Mouse (Mus musculus) Patski (cell line): ENCODE measurements around the gene Tecta. TPM values are rescaled to one million over a fixed set of nuclear protein-coding genes. Genes with fewer than 3 reads are reported as not detected.

Source experiments
- ATAC-seq: fragments of 100-300 bp; one replicate; pipeline ENCODE4 v1.8.0; 2021
- CTCF ChIA-PET: fragments of 350-600 bp; sonication (Branson Sonifier 250); formaldehyde crosslinking; loops from one replicate; lab custom pipeline; 2022; ENCODE audit warnings: inconsistent platforms; lab: Charles Lee
- POLR2A ChIA-PET: fragments of 350-600 bp; sonication (Branson Sonifier 250); formaldehyde crosslinking; loops from one replicate; lab custom pipeline; 2022; ENCODE audit warnings: antibody characterized with exemption, inconsistent platforms; lab: Charles Lee
- DNase-seq: peaks from one replicate; pipeline ENCODE4 v3.0.0-alpha.2; 2011; ENCODE audit warnings: low read depth, low spot score
- H3K27me3 ChIP-seq: fragments of 371-371 bp; one replicate; pipeline ENCODE4 v1.5.1; 2021
- CTCF ChIP-seq: fragments of 100-300 bp; IDR thresholded peaks from one replicate; pipeline ENCODE4 v1.5.1; 2021
- in situ Hi-C: fragments of 300-500 bp; cut with MboI; formaldehyde crosslinking; loops from 3 replicates; pipeline ENCODE4 v1.11.1; 2018; ENCODE audit warnings: low pct_unique_long_range_greater_than_20kb, mixed read lengths
- polyA plus RNA-seq: library from polyadenylated mRNA; unstranded; gene quantifications from one replicate; pipeline ENCODE4 v1.2.3, GENCODE M21; 2021

The Tecta gene
- polyA plus RNA-seq, 1 experiment from 2014 or later, result 0.03 TPM

- H3K27me3 ChIP-seq, result no peaks in the 10 kb centered on the region
- POLR2A ChIA-PET, result no interaction called here
- CTCF ChIA-PET, result interaction anchor here (1.4 to 2.7 kb wide), 2 partner anchors 10 to 26 kb away, joined by 3 to 8 read pairs; no protein-coding TSS in a partner anchor
- no peak for ATAC-seq
- DNase-seq, result no peak
- in situ Hi-C loops, result no loop called here
- no peak for TF ChIP-seq CTCF
These were observed 20.0 kb upstream of the Tecta start for GRCm38 (mm10) chr9:42419687-42420086.

GRCm38 (mm10) chr9:42418786-42419185, 19.1 kb upstream of the Tecta start:
- DNase-seq (no peak), ATAC-seq (no peak)
- CTCF ChIA-PET, result interaction anchor here (1.2 to 2.7 kb wide), 3 partner anchors 8 to 27 kb away, joined by 3 to 8 read pairs (median 3); no protein-coding TSS in a partner anchor
- POLR2A ChIA-PET, result no interaction called here
- TF ChIP-seq CTCF, result no peak
- in situ Hi-C loops, result no loop called here
- no peaks in the 10 kb centered on the region for H3K27me3 ChIP-seq

DNA sequence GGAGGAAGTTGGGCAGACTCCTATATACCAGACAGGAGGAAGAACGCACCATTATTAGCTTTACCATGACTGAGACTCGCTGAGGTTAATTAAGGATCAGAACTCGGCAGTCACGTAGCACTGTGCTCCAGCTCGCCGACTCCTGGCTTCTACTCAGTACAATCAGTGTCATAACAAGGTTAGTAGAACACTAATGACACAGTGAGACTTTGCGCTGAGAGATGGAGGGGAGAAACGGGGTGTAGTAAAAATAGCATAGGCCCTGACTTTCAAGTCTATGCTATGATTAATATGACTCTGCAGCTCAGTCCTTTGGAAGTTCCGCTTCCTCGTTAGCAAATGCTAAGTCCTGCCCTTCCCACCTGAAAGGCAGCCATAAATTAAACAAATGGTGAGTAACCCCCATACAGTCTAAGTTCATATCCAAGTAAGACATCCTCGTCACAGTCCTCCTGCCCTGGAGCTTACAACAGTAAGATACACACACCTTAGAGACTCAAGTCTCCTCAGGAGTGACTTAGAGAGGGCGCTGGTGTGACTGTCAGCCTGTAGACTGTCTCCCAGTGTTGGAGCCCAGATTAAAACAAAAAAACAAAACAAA, 17.7 kb upstream of the Tecta start:
- TF ChIP-seq CTCF, result no peak
- POLR2A ChIA-PET, result no interaction called here
- CTCF ChIA-PET, result interaction anchor here (2.7 kb wide), 1 partner anchor 12 kb away, joined by 8 read pairs; no protein-coding TSS in a partner anchor
- ATAC-seq, result no peak
- no peak for DNase-seq
- in situ Hi-C loops, result no loop called here
- H3K27me3 ChIP-seq, result no peaks in the 10 kb centered on the region

- in situ Hi-C loops, result no loop called here
- POLR2A ChIA-PET, result no interaction called here
These were observed 15.5 kb upstream of the Tecta start for GRCm38 (mm10) chr9:42415184-42415583.

GRCm38 (mm10) chr9:42413345-42413744, 13.6 kb upstream of the Tecta start:
- in situ Hi-C loops, result no loop called here
- ChIA-PET CTCF (interaction anchor here (1.5 kb wide), 1 partner anchor 18 kb away, joined by 4 read pairs; no protein-coding TSS in a partner anchor), POLR2A (no interaction called here)
- ATAC-seq (no peak), DNase-seq (no peak)
- no peaks in the 10 kb centered on the region for H3K27me3 ChIP-seq
- no peak for TF ChIP-seq CTCF

More at GRCm38 (mm10) chr9:42415184-42415583, 15.5 kb upstream of the Tecta start:
- no peak for DNase-seq
- no peak for ATAC-seq
- CTCF ChIA-PET, result interaction anchor here (1.0 to 1.2 kb wide), 2 partner anchors 19 to 20 kb away, joined by 3 read pairs; no protein-coding TSS in a partner anchor
- no peaks in the 10 kb centered on the region for H3K27me3 ChIP-seq
- TF ChIP-seq CTCF, result no peak

DNA sequence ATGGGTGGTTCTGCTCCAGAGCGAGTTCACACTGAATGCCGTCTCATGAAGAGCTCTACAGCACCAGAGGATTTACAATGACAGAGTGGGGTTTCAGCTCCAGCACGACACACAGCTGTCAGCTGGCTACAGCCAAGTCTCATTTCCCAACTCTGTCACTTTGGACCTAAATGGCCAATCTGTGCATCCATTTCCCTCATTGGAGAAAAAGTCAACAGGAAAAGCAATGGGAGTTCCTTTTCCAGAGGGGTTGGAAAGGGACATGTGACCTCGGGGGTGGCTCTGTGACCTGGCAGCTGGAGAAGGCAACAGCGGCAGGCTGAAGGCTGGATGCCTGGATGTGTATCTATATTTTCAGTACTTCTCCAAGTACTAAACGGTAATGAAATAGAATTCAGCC, 11.6 kb upstream of the Tecta start:
- no peak for TF ChIP-seq CTCF
- CTCF ChIA-PET, result no interaction called here
- peaks cover 5% of the 10 kb centered on the region for H3K27me3 ChIP-seq
- no peak for DNase-seq
- ATAC-seq, result no peak
- in situ Hi-C loops, result no loop called here
- POLR2A ChIA-PET, result no interaction called here

GRCm38 (mm10) chr9:42405736-42406135, 6.0 kb upstream of the Tecta start:
- ChIA-PET CTCF (interaction anchor here (1.8 kb wide), 1 partner anchor 18 kb away, joined by 4 read pairs; no protein-coding TSS in a partner anchor), POLR2A (no interaction called here)
- in situ Hi-C loops, result no loop called here
- no peak for DNase-seq
- no peak for ATAC-seq
- TF ChIP-seq CTCF, result no peak
- H3K27me3 ChIP-seq, result peaks cover 8% of the 10 kb centered on the region

- in situ Hi-C loops, result no loop called here
- peaks cover 31% of the 10 kb centered on the region for H3K27me3 ChIP-seq
- DNase-seq, result no peak
- TF ChIP-seq CTCF, result no peak
- no peak for ATAC-seq
- ChIA-PET CTCF (interaction anchor here (1.0 kb wide), 1 partner anchor 20 kb away, joined by 3 read pairs; no protein-coding TSS in a partner anchor), POLR2A (no interaction called here)
These were observed 1.8 kb upstream of the Tecta start for GRCm38 (mm10) chr9:42401486-42401885.

- in situ Hi-C loops, result no loop called here
- H3K27me3 ChIP-seq, result peaks cover 34% of the 10 kb centered on the region
- ATAC-seq (no peak), DNase-seq (no peak)
- CTCF ChIA-PET, result interaction anchor here (1.7 kb wide), 1 partner anchor 19 kb away, joined by 3 read pairs; no protein-coding TSS in a partner anchor
- TF ChIP-seq CTCF, result no peak
- POLR2A ChIA-PET, result interaction anchor here (0.5 kb wide), 1 partner anchor 22 kb away, joined by 3 read pairs; no protein-coding TSS in a partner anchor
These were observed 3.6 kb downstream of the Tecta start for GRCm38 (mm10) chr9:42396141-42396540.

GRCm38 (mm10) chr9:42394903-42395302, 4.8 kb downstream of the Tecta start:
- DNase-seq, result no peak
- peaks cover 33% of the 10 kb centered on the region for H3K27me3 ChIP-seq
- in situ Hi-C loops, result no loop called here
- ChIA-PET POLR2A (no interaction called here), CTCF (interaction anchor here (1.1 to 1.7 kb wide), 2 partner anchors 12 to 21 kb away, joined by 3 read pairs; no protein-coding TSS in a partner anchor)
- TF ChIP-seq CTCF, result no peak
- ATAC-seq, result no peak

- ATAC-seq (no peak), DNase-seq (no peak)
- no peak for TF ChIP-seq CTCF
- POLR2A ChIA-PET, result no interaction called here
- H3K27me3 ChIP-seq, result peaks cover 28% of the 10 kb centered on the region
- in situ Hi-C loops, result no loop called here
- CTCF ChIA-PET, result interaction anchor here (1.1 kb wide), 1 partner anchor 12 kb away, joined by 3 read pairs; no protein-coding TSS in a partner anchor
These were observed 5.4 kb downstream of the Tecta start for GRCm38 (mm10) chr9:42394321-42394720.
